Mouse (Mus musculus) CH12.LX (cell line): ENCODE results near the gene Hirip3. TPM values are rescaled to one million over a fixed set of nuclear protein-coding genes. Genes with fewer than 3 reads are reported as not detected.

Experiments
- DNase-seq: peaks from one replicate; pipeline ENCODE4 v3.0.0-alpha.2; 2013; ENCODE audit errors: extremely low read depth
- H3K27ac ChIP-seq: 2 replicates; pipeline ENCODE4 v1.5.1; 2012; ENCODE audit warnings: low read depth, mild to moderate bottlenecking, control low read depth, moderate library complexity; ENCODE audit not compliant: insufficient read depth
- H3K27me3 ChIP-seq: replicated peaks from 2 replicates; pipeline ENCODE3; 2012; ENCODE audit warnings: inconsistent platforms
- H3K36me3 ChIP-seq, 2 experiments: replicated peaks in 1 of 2; 2 replicates each; pipeline versions ENCODE3 to v1.6.1; 2012; ENCODE audit warnings: inconsistent platforms in 1 of 2, low read length in 1 of 2, mild to moderate bottlenecking in 1 of 2, mixed read lengths in 1 of 2, moderate library complexity in 1 of 2; ENCODE audit not compliant: control insufficient read depth in 1 of 2, insufficient read depth in 1 of 2
- H3K4me1 ChIP-seq, 2 experiments: 2 replicates each; pipeline ENCODE4 v1.6.1; 2012; ENCODE audit warnings: inconsistent platforms in 1 of 2, moderate library complexity in 1 of 2; ENCODE audit not compliant: insufficient read depth in 2 of 2, control insufficient read depth in 1 of 2
- H3K4me2 ChIP-seq: 2 replicates; pipeline ENCODE4 v1.6.1; 2012; ENCODE audit warnings: low read depth, mild to moderate bottlenecking, control low read depth; ENCODE audit not compliant: poor library complexity, insufficient read depth, severe bottlenecking
- H3K4me3 ChIP-seq, 3 experiments: fragments of 150-350 bp in 1 of 3; sonication (generic) in 1 of 3; replicated peaks in 1 of 3; 2 replicates each; pipeline versions ENCODE3 to v1.5.1; 2011 to 2012; ENCODE audit warnings: low read depth in 2 of 3, low read length in 2 of 3, mild to moderate bottlenecking in 2 of 3, moderate library complexity in 2 of 3, control low read depth in 1 of 3, improper control_type of control experiment in 1 of 3, inconsistent platforms in 1 of 3, mixed read lengths in 1 of 3; ENCODE audit not compliant: poor library complexity in 1 of 3
- H3K79me2 ChIP-seq: replicated peaks from 2 replicates; pipeline ENCODE4 v1.6.1; 2012; ENCODE audit warnings: mild to moderate bottlenecking, moderate library complexity; ENCODE audit not compliant: control insufficient read depth, poor library complexity, insufficient read depth, severe bottlenecking; ENCODE audit errors: extremely low read depth
- H3K9ac ChIP-seq: 2 replicates; pipeline ENCODE4 v1.6.1; 2012; ENCODE audit warnings: low read depth, mild to moderate bottlenecking, control low read depth, moderate library complexity; ENCODE audit not compliant: insufficient read depth
- H3K9me3 ChIP-seq: replicated peaks from 2 replicates; pipeline ENCODE3; 2012; ENCODE audit warnings: low read length, inconsistent platforms, mixed read lengths
- CHD2 ChIP-seq: IDR thresholded peaks from 2 replicates; pipeline ENCODE4 v1.6.1; 2011; ENCODE audit warnings: low read length, improper control_type of control experiment
- E2F4 ChIP-seq: IDR thresholded peaks from 2 replicates; pipeline ENCODE4 v1.6.1; 2011; ENCODE audit warnings: low read depth, low read length, improper control_type of control experiment; ENCODE audit not compliant: insufficient replicate concordance
- ELF1 ChIP-seq: IDR thresholded peaks from 2 replicates; pipeline ENCODE4 v1.6.1; 2014; ENCODE audit warnings: low read depth, mild to moderate bottlenecking, inconsistent platforms, low read length, improper control_type of control experiment
- ETS1 ChIP-seq: conservative IDR thresholded peaks from 2 replicates; pipeline ENCODE4 v1.6.1; 2012; ENCODE audit warnings: low read depth, mild to moderate bottlenecking, inconsistent platforms, low read length, improper control_type of control experiment, moderate library complexity
- GABPA ChIP-seq: IDR thresholded peaks from 2 replicates; pipeline ENCODE4 v1.6.1; 2012; ENCODE audit warnings: low read depth, low read length, improper control_type of control experiment, inconsistent platforms; ENCODE audit not compliant: insufficient replicate concordance
- HCFC1 ChIP-seq: IDR thresholded peaks from 2 replicates; pipeline ENCODE4 v1.6.1; 2012; ENCODE audit warnings: low read depth, mild to moderate bottlenecking, inconsistent platforms, low read length, improper control_type of control experiment
- JUN ChIP-seq: IDR thresholded peaks from 2 replicates; pipeline ENCODE4 v1.6.1; 2011; ENCODE audit warnings: low read depth, mild to moderate bottlenecking, low read length, improper control_type of control experiment, moderate library complexity; ENCODE audit not compliant: insufficient read depth
- JUND ChIP-seq: conservative IDR thresholded peaks from 2 replicates; pipeline ENCODE4 v1.6.1; 2011; ENCODE audit warnings: low read depth, low read length, improper control_type of control experiment
- KAT2A ChIP-seq: IDR thresholded peaks from 2 replicates; pipeline ENCODE4 v1.6.1; 2012; ENCODE audit warnings: low read length, improper control_type of control experiment, inconsistent platforms; ENCODE audit not compliant: insufficient replicate concordance
- MAFK ChIP-seq: IDR thresholded peaks from 2 replicates; pipeline ENCODE4 v1.6.1; 2011; ENCODE audit warnings: low read length, improper control_type of control experiment; ENCODE audit not compliant: insufficient replicate concordance
- MAX ChIP-seq: IDR thresholded peaks from 2 replicates; pipeline ENCODE4 v1.6.1; 2011; ENCODE audit warnings: low read length, improper control_type of control experiment
- MXI1 ChIP-seq: IDR thresholded peaks from 2 replicates; pipeline ENCODE4 v1.6.1; 2011; ENCODE audit warnings: mild to moderate bottlenecking, low read depth, low read length, improper control_type of control experiment
- MYC ChIP-seq: IDR thresholded peaks from 2 replicates; pipeline ENCODE4 v1.6.1; 2011; ENCODE audit warnings: low read depth, mild to moderate bottlenecking, improper control_type of control experiment, low read length
- NELFE ChIP-seq: IDR thresholded peaks from 2 replicates; pipeline ENCODE4 v1.6.1; 2011; ENCODE audit warnings: low read depth, low read length, improper control_type of control experiment
- POLR2A ChIP-seq: IDR thresholded peaks from 2 replicates; pipeline ENCODE4 v1.6.1; 2011; ENCODE audit warnings: low read depth, mild to moderate bottlenecking, improper control_type of control experiment, low read length
- RAD21 ChIP-seq: IDR thresholded peaks from 2 replicates; pipeline ENCODE4 v1.6.1; 2011; ENCODE audit warnings: low read depth, mild to moderate bottlenecking, low read length, improper control_type of control experiment, moderate library complexity
- SIN3A ChIP-seq: IDR thresholded peaks from 2 replicates; pipeline ENCODE4 v1.6.1; 2012; ENCODE audit warnings: low read length, improper control_type of control experiment, inconsistent platforms
- SMC3 ChIP-seq: IDR thresholded peaks from 2 replicates; pipeline ENCODE4 v1.6.1; 2011; ENCODE audit warnings: low read depth, low read length, improper control_type of control experiment
- TBP ChIP-seq: conservative IDR thresholded peaks from 2 replicates; pipeline ENCODE4 v1.6.1; 2011; ENCODE audit warnings: low read depth, low read length, improper control_type of control experiment
- TCF12 ChIP-seq: IDR thresholded peaks from 2 replicates; pipeline ENCODE4 v1.6.1; 2014; ENCODE audit warnings: low read depth, mild to moderate bottlenecking, inconsistent platforms, low read length, improper control_type of control experiment
- USF1 ChIP-seq: IDR thresholded peaks from 2 replicates; pipeline ENCODE4 v1.6.1; 2014; ENCODE audit warnings: low read depth, mild to moderate bottlenecking, inconsistent platforms, low read length, improper control_type of control experiment
- USF2 ChIP-seq: conservative IDR thresholded peaks from 2 replicates; pipeline ENCODE4 v1.6.1; 2011; ENCODE audit warnings: low read depth, low read length, improper control_type of control experiment
- ZC3H11A ChIP-seq: IDR thresholded peaks from 2 replicates; pipeline ENCODE4 v1.6.1; 2012; ENCODE audit warnings: low read depth, mild to moderate bottlenecking, inconsistent platforms, low read length, improper control_type of control experiment
- ZKSCAN1 ChIP-seq: IDR thresholded peaks from 2 replicates; pipeline ENCODE4 v1.6.1; 2012; ENCODE audit warnings: low read depth, inconsistent platforms, low read length, improper control_type of control experiment, borderline replicate concordance
- ZMIZ1 ChIP-seq: IDR thresholded peaks from 2 replicates; pipeline ENCODE4 v1.6.1; 2012; ENCODE audit warnings: low read depth, mild to moderate bottlenecking, inconsistent platforms, low read length, improper control_type of control experiment
- dilution Hi-C: fragments of 300-500 bp; cut with MboI; formaldehyde crosslinking; loops from 2 replicates; pipeline ENCODE4 v1.14.3; 2020; ENCODE audit warnings: low sequenced_read_pairs; ENCODE audit not compliant: extremely low pct_unique_long_range_greater_than_20kb, extremely low pct_ligation_motif_present
- in situ Hi-C: fragments of 300-500 bp; cut with MboI; formaldehyde crosslinking; loops from 3 replicates; pipeline ENCODE4 v1.14.3; 2019; ENCODE audit warnings: low sequenced_read_pairs, low pct_ligation_motif_present, low pct_unique_long_range_greater_than_20kb, mixed read lengths
- polyA plus RNA-seq: library from polyadenylated mRNA; unstranded; fragments of >175 nt; gene quantifications from 2 replicates; pipeline ENCODE4 v1.2.1, GENCODE M21; 2012; ENCODE audit warnings: low read depth; ENCODE audit not compliant: insufficient read length
- total RNA-seq, 2 experiments: library from RNA; depleted of rRNA; stranded (reverse); fragments of 300-350 nt in 1 of 2; fragments of >200 nt in 1 of 2; gene quantifications; 2 replicates each; pipeline ENCODE4 v1.2.3; 2012 to 2014

Gene Hirip3
- total and polyA plus RNA-seq, 3 experiments = 44.7 to 190 (median 70.9) TPM

GRCm38 (mm10) chr7:126860987-126861386 lies 785 bp upstream of the Hirip3 start:
- Histone ChIP-seq H3K79me2 (peaks cover 32% of the 10 kb centered on the region), H3K4me3 (peak overlapping the region; percentile 84 to 87 (median 85)), H3K27ac (peak overlapping the region; percentile 18; the same call in 1 of the 2 replicates), H3K4me2 (peak overlapping the region; percentile 25), H3K27me3 (no peaks in the 10 kb centered on the region), H3K4me1 (peaks cover 5 to 64% of the 10 kb centered on the region in 2 experiments), H3K9ac (peak overlapping the region; percentile 93), H3K36me3 (peaks cover 55 to 73% of the 10 kb centered on the region in 2 experiments), H3K9me3 (no peaks in the 10 kb centered on the region)
- in situ Hi-C loops = no loop called here
- no peak for TF ChIP-seq ZKSCAN1
- no peak for TF ChIP-seq USF2
- 0 out of 2 replicates have a peak, but pooled peaks have one; percentile 44 for TF ChIP-seq TBP
- peak; percentile 97 for TF ChIP-seq MAX
- no peak for TF ChIP-seq RAD21
- TF ChIP-seq POLR2A = no peak
- TF ChIP-seq ZMIZ1 = no peak; the same call in 1 of the 2 replicates
- TF ChIP-seq NELFE = 0 out of 2 replicates have a peak, but pooled peaks have one; percentile 25
- 0 out of 2 replicates have a peak, but pooled peaks have one; percentile 34 for TF ChIP-seq TCF12
- no peak for TF ChIP-seq GABPA
- peak; percentile 69 for TF ChIP-seq SIN3A
- peak; percentile 92; the same call in 1 of the 2 replicates for TF ChIP-seq MXI1
- 0 out of 2 replicates have a peak, but pooled peaks have one; percentile 28 for TF ChIP-seq KAT2A
- no peak for TF ChIP-seq JUN
- TF ChIP-seq MAFK = no peak
- TF ChIP-seq ZC3H11A = no peak
- TF ChIP-seq E2F4 = no peak
- peak; percentile 22; the same call in 1 of the 2 replicates for TF ChIP-seq CHD2
- TF ChIP-seq MYC = peak; percentile 97
- peak; percentile 9; the same call in 1 of the 2 replicates for TF ChIP-seq USF1
- no peak for TF ChIP-seq HCFC1
- no peak for TF ChIP-seq ETS1
- no peak for TF ChIP-seq JUND
- no peak for TF ChIP-seq SMC3
- peak; percentile 69 for TF ChIP-seq ELF1
- dilution Hi-C loops = no loop called here
- peak; percentile 59 for DNase-seq
